Mouse (Mus musculus): ENCODE data around the gene Ndufa13. TPM values are rescaled to one million over a fixed set of nuclear protein-coding genes. Genes with fewer than 3 reads are reported as not detected.

Ndufa13 gene
- polyA plus RNA-seq, 1 experiment from 2014 or later, result 177 TPM

DNA sequence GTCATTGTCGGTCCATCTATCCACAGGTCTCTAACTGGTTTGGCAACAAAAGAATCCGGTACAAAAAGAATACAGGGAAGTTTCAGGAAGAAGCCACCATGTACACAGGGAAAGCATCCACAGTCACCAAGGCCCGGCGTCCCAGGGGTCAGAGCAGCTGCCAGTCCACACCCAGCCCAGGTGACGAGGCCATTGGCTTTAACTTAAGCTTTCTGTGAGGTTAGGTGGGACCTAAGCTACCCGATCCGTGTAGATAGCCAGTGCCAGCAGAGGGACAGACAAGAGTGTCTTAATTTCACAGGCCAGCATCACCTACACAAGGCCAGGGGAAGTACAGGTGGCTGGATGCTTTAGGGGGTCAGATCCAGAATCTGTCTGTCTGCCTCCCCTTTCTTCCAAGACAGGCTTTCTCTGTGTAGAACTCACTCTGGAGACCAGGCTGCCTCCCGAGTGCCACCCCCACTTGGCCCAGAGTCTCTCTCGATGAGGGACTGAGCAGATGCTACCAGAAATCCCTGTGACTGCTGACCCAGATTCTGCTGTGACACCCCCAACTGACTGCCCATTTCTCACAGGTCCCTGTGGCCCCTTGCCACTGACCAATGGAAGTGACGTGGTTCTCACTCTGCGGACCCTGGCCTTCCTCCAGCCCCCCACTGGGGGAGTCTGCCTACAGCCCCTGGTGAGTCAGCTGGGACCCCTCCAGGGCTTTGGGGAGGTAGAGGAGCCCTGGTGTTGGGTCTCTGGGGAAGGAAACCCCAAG, 32.2 kb downstream of the Ndufa13 start:
- WGBS, result 79% methylated on average over 11 of the region's 11 CpGs
- Histone ChIP-seq H3K4me3 (ENCODE audit: low read depth, low read length) (no peak overlapping the region), H3K4me2 (replicated peaks; ENCODE audit: low read depth, low read length) (no peak overlapping the region), H3K9me3 (ENCODE audit: low read length) (no peaks in the 10 kb centered on the region), H3K36me3 (ENCODE audit: insufficient read depth, low read length) (no peaks in the 10 kb centered on the region), H3K9ac (replicated peaks; ENCODE audit: low read depth) (no peak overlapping the region), H3K27ac (ENCODE audit: low read length) (no peak overlapping the region), H3K27me3 (replicated peaks; ENCODE audit: insufficient read depth, low read length) (no peaks in the 10 kb centered on the region), H3K4me1 (ENCODE audit: insufficient read depth, low read depth, low read length) (no peaks in the 10 kb centered on the region)
- TF ChIP-seq EP300 (IDR thresholded peaks at IDR 0.05) (no peak), CTCF (IDR thresholded peaks at IDR 0.05) (no peak)
- ATAC-seq (no peak), DNase-seq (ENCODE audit: low spot score) (no peak)

DNA sequence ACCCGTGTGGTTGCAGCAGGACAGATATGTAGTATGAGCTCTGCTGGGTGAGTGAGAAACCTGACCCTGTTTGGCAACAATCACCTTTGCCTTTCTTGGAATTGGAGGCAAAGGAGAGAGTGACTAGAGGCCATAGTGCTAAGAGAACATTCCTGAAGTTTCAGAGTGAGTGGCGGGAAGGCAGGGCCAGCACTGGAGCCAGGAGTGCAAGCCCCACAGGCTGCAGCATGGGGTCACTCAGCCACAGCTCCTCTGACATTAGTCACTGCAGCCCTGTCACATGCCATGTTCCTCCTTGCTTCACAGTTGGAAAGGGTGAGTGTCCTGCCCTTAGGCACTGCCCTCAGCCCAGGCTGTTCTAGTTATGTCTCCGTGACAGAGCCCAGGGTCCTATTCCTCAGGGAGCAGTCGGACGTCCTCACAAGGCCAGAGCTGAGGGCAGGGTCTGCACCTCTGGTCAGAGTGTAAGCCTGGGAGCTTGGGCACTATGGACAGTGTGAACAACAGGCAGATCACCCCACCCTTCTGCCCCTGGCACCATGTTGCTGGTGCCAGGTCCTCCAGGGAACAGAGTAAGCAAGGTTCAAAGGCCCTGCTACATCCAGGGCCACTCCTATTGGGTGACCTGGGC, 34.5 kb downstream of the Ndufa13 start:
- ATAC-seq, result peak; percentile 83

DNA sequence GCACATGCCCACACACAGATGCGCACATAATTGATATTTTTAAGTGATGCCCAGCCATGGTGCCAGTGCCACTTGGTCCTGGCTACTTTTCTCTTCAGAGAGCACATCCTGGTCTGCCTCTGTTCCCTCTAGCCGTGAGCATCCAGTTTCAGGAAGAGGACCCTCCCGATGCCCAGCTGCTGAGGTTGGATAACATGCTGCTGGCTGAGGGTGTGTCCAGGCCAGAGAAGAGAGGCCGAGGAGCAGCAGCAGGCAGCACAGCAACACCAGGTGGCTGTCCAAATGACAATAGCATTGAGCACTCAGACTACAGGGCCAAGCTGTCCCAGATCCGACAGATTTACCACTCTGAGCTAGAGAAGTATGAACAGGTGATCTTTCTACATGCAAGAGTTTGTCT, 38.2 kb downstream of the Ndufa13 start:
- Histone ChIP-seq H3K27ac (ENCODE audit: low read length) (no peak overlapping the region), H3K9ac (replicated peaks; ENCODE audit: low read depth) (no peak overlapping the region), H3K27me3 (replicated peaks; ENCODE audit: insufficient read depth, low read length) (no peaks in the 10 kb centered on the region), H3K4me1 (ENCODE audit: insufficient read depth, low read depth, low read length) (no peaks in the 10 kb centered on the region), H3K4me3 (ENCODE audit: low read depth, low read length) (no peak overlapping the region), H3K4me2 (replicated peaks; ENCODE audit: low read depth, low read length) (no peak overlapping the region), H3K36me3 (ENCODE audit: insufficient read depth, low read length) (no peaks in the 10 kb centered on the region), H3K9me3 (ENCODE audit: low read length) (no peaks in the 10 kb centered on the region)
- WGBS, result 53% methylated on average over 5 of the region's 5 CpGs
- DNase-seq (ENCODE audit: low spot score) (no peak), ATAC-seq (no peak)
- TF ChIP-seq CTCF (IDR thresholded peaks at IDR 0.05), result no peak
- TF ChIP-seq EP300 (IDR thresholded peaks at IDR 0.05), result no peak

More for the DNA sequence above, 34.5 kb downstream of the Ndufa13 start:
- H3K4me2 ChIP-seq (replicated peaks; ENCODE audit: low read depth, low read length), result no peak overlapping the region
- H3K36me3 ChIP-seq (ENCODE audit: insufficient read depth, low read length), result no peaks in the 10 kb centered on the region
- no peak overlapping the region for H3K27ac ChIP-seq (ENCODE audit: low read length)
- WGBS, result 70% methylated on average over 5 of the region's 5 CpGs
- TF ChIP-seq EP300 (IDR thresholded peaks at IDR 0.05) (no peak), CTCF (IDR thresholded peaks at IDR 0.05) (no peak)
- DNase-seq (ENCODE audit: low spot score), result peak; percentile 51
- no peak overlapping the region for H3K9ac ChIP-seq (replicated peaks; ENCODE audit: low read depth)
- H3K4me1 ChIP-seq (ENCODE audit: insufficient read depth, low read depth, low read length), result no peaks in the 10 kb centered on the region
- H3K27me3 ChIP-seq (replicated peaks; ENCODE audit: insufficient read depth, low read length), result no peaks in the 10 kb centered on the region
- H3K9me3 ChIP-seq (ENCODE audit: low read length), result no peaks in the 10 kb centered on the region
- H3K4me3 ChIP-seq (ENCODE audit: low read depth, low read length), result no peak overlapping the region

DNA sequence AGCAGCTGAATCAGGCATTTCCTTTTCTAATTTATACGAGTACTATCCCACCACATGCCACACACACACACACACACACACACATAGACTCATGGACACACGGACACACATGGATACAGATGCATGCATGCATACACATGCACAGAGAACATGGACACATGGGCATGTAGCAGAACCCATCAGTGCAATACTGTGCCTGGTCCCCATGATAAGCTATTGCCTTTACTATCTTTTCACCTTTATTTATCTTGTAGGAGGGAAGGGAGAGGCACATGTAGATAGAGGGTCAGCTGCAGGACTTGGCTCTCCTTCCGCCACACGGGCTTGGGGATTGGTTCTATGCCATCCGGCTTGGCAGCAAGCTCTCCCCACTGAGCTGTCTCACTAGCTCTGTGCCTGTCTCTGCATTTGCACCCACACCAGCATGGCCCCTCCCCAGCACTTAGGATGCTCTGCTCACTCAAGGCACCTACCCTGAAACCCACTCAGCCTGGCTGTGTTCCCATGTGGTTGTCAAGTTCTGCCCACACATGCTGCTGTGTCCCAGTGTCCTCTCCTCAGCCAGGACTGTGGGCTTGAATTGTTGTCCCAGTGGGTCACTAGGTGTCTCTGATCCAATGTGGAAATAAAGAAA, 38.9 kb downstream of the Ndufa13 start:
- no peaks in the 10 kb centered on the region for H3K9me3 ChIP-seq (ENCODE audit: low read length)
- no peak overlapping the region for H3K9ac ChIP-seq (replicated peaks; ENCODE audit: low read depth)
- ATAC-seq (no peak), DNase-seq (ENCODE audit: low spot score) (no peak)
- no peak overlapping the region for H3K4me2 ChIP-seq (replicated peaks; ENCODE audit: low read depth, low read length)
- H3K27me3 ChIP-seq (replicated peaks; ENCODE audit: insufficient read depth, low read length), result no peaks in the 10 kb centered on the region
- no peak overlapping the region for H3K4me3 ChIP-seq (ENCODE audit: low read depth, low read length)
- 80% methylated on average over 5 of the region's 5 CpGs for WGBS
- no peak overlapping the region for H3K27ac ChIP-seq (ENCODE audit: low read length)
- no peak for TF ChIP-seq EP300 (IDR thresholded peaks at IDR 0.05)
- no peak for TF ChIP-seq CTCF (IDR thresholded peaks at IDR 0.05)
- no peaks in the 10 kb centered on the region for H3K36me3 ChIP-seq (ENCODE audit: insufficient read depth, low read length)
- no peaks in the 10 kb centered on the region for H3K4me1 ChIP-seq (ENCODE audit: insufficient read depth, low read depth, low read length)

DNA sequence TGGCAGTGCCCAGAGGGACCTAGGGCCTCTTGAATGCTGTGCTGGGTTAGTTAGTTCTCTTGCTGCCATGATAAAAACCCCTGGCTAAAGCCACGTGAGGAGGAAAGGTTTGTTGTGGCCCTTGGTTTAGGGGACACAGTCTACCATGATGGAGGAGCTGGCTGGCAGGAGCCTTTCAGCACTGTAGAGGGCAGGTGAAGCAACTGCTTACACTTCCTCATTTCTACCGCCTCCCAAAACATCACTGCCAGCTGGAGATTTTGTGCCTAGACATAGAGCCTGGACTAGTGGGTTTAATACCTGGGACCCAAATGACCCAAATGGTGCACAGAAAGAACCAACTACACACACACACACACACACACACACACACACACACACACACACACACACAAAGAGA, 41.1 kb downstream of the Ndufa13 start:
- no peak overlapping the region for H3K27ac ChIP-seq (ENCODE audit: low read length)
- 50% methylated on average over 2 of the region's 2 CpGs for WGBS
- no peaks in the 10 kb centered on the region for H3K9me3 ChIP-seq (ENCODE audit: low read length)
- no peak overlapping the region for H3K9ac ChIP-seq (replicated peaks; ENCODE audit: low read depth)
- no peak overlapping the region for H3K4me3 ChIP-seq (ENCODE audit: low read depth, low read length)
- no peaks in the 10 kb centered on the region for H3K27me3 ChIP-seq (replicated peaks; ENCODE audit: insufficient read depth, low read length)
- no peaks in the 10 kb centered on the region for H3K36me3 ChIP-seq (ENCODE audit: insufficient read depth, low read length)
- no peak for DNase-seq (ENCODE audit: low spot score)
- no peaks in the 10 kb centered on the region for H3K4me1 ChIP-seq (ENCODE audit: insufficient read depth, low read depth, low read length)
- no peak for TF ChIP-seq EP300 (IDR thresholded peaks at IDR 0.05)
- TF ChIP-seq CTCF (IDR thresholded peaks at IDR 0.05), result no peak
- ATAC-seq, result no peak
- H3K4me2 ChIP-seq (replicated peaks; ENCODE audit: low read depth, low read length), result no peak overlapping the region

DNA sequence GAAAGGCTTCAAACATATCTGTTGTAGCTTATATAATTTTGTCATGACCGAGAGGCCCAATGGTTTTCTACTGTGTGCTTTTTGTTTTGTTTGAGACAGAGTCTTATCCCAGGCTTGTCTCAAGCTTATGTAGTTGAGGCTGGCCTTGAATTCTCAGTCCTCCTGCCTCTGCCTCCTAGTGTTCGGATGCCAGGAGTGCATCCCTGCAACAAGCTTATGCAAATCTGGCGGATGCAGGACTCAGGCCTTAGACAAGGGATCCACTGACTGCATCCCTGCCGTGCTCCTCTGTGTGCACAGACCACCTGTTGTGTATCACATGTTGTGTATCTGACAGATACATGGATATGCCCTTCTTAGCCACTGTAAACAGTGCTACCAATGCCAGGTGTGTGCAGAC, 41.6 kb downstream of the Ndufa13 start:
- peak; percentile 54 for TF ChIP-seq CTCF (IDR thresholded peaks at IDR 0.05)
- no peak for TF ChIP-seq EP300 (IDR thresholded peaks at IDR 0.05)
- Histone ChIP-seq H3K27me3 (replicated peaks; ENCODE audit: insufficient read depth, low read length) (no peaks in the 10 kb centered on the region), H3K27ac (ENCODE audit: low read length) (no peak overlapping the region), H3K4me2 (replicated peaks; ENCODE audit: low read depth, low read length) (no peak overlapping the region), H3K4me3 (ENCODE audit: low read depth, low read length) (no peak overlapping the region), H3K36me3 (ENCODE audit: insufficient read depth, low read length) (no peaks in the 10 kb centered on the region), H3K9ac (replicated peaks; ENCODE audit: low read depth) (no peak overlapping the region), H3K4me1 (ENCODE audit: insufficient read depth, low read depth, low read length) (no peaks in the 10 kb centered on the region), H3K9me3 (ENCODE audit: low read length) (no peaks in the 10 kb centered on the region)
- WGBS, result 62% methylated on average over 4 of the region's 4 CpGs
- DNase-seq (ENCODE audit: low spot score), result no peak
- no peak for ATAC-seq

All from lung, postnatal 0 days (tissue).